Mouse (Mus musculus): ENCODE measurements around the gene Mob4. TPM values are rescaled to one million over a fixed set of nuclear protein-coding genes. Genes with fewer than 3 reads are reported as not detected.

Mob4 gene
- total and polyA plus RNA-seq, 3 experiments, result 11.1 to 32.0 (median 27.8) TPM

DNA sequence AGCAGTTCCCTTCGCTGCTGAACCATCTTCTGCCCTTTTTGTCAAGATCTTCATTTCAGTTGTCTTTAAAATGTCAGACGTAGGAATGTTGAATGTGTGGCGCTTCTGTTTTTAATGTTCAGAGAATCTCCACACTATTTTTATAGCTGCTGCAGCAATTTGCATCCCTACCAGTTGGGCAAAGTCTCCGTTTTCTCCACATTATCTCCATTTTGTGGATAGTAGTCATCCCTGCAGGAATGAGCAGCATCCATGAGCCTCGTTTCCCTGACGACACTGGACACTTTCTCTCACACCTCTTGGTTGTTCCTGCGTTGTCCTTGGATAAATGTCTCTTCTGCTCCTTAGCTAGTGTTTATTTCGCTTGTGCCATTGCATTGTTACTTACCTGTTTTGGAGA, 27.8 kb downstream of the Mob4 start:
- 92% methylated on average over 8 of the region's 8 CpGs for WGBS
- no peak overlapping the region for H3K9ac ChIP-seq (ENCODE audit: low read depth, low read length)
- H3K4me1 ChIP-seq (ENCODE audit: control insufficient read depth, insufficient read depth, low read length), result no peaks in the 10 kb centered on the region; the same call in 1 of the 2 replicates
- H3K36me3 ChIP-seq (ENCODE audit: control insufficient read depth, insufficient read depth, low read length), result no peaks in the 10 kb centered on the region
- H3K27ac ChIP-seq, result no peak overlapping the region
- no peaks in the 10 kb centered on the region for H3K79me2 ChIP-seq (replicated peaks; ENCODE audit: control insufficient read depth, insufficient read depth, low read length)
- no peak for TF ChIP-seq CTCF (IDR thresholded peaks at IDR 0.05)
- no peak for TF ChIP-seq EP300 (IDR thresholded peaks at IDR 0.05; ENCODE audit: insufficient read depth, low read depth, low read length)
- no peak for TF ChIP-seq POLR2A (IDR thresholded peaks at IDR 0.05; ENCODE audit: insufficient read depth, low read depth, low read length)
- no peak overlapping the region for H3K4me3 ChIP-seq
- intact Hi-C loops (cut with DNase I), result no loop called here
- H3K27me3 ChIP-seq (ENCODE audit: control insufficient read depth, insufficient read depth, low read length), result no peaks in the 10 kb centered on the region
- no peak for DNase-seq

GRCm38 (mm10) chr1:55160218-55160617, 29.2 kb downstream of the Mob4 start:
- TF ChIP-seq EP300 (IDR thresholded peaks at IDR 0.05; ENCODE audit: insufficient read depth, low read depth, low read length), result no peak
- no peak for TF ChIP-seq POLR2A (IDR thresholded peaks at IDR 0.05; ENCODE audit: insufficient read depth, low read depth, low read length)
- no peak for TF ChIP-seq CTCF (IDR thresholded peaks at IDR 0.05)
- Histone ChIP-seq H3K27me3 (ENCODE audit: control insufficient read depth, insufficient read depth, low read length) (no peaks in the 10 kb centered on the region), H3K36me3 (ENCODE audit: control insufficient read depth, insufficient read depth, low read length) (no peaks in the 10 kb centered on the region), H3K4me1 (ENCODE audit: control insufficient read depth, insufficient read depth, low read length) (no peaks in the 10 kb centered on the region; the same call in 1 of the 2 replicates), H3K27ac (no peak overlapping the region), H3K79me2 (replicated peaks; ENCODE audit: control insufficient read depth, insufficient read depth, low read length) (no peaks in the 10 kb centered on the region), H3K9ac (ENCODE audit: low read depth, low read length) (no peak overlapping the region), H3K4me3 (no peak overlapping the region)
- DNase-seq, result no peak
- 88% methylated on average over 3 of the region's 3 CpGs for WGBS
- intact Hi-C loops (cut with DNase I), result no loop called here

DNA sequence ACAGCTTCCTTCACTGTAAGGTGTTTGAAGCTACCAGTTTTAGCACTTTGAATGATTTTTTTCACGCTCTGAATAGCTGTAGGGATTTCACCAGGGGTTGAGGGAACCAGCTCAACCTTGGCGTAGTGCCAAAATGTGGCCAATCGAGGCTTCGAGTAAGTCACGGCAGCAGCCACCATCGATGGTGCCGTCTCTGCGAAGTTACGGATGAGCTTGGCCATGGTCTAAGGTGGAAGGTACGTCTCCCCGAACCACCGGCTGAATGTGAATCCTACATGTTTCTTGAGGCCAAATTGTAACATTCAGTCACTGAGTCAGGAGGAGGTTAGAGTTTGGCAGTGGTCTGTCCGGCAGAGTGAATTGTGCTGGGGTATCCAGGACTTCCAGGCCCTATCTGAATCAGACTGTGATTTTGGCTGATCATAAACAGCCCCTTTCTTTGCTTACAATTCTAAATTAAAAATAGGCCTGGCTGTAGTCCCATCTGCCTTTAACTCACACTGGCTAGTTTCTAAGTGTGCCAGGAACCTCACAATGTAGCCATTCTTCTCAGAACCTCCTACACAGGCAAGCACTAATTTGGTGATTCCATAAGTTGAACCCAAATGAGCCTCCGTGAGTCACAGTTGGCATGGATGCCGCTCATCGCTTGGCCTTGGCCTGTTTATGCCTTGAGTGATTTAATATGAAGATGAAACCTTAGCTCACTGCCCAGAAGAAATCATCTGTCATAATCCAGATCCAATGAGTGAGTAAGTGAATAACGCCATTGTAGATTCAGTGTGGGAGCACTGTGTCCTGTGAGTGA, 30.0 kb downstream of the Mob4 start:
- H3K79me2 ChIP-seq (replicated peaks; ENCODE audit: control insufficient read depth, insufficient read depth, low read length), result no peaks in the 10 kb centered on the region
- TF ChIP-seq POLR2A (IDR thresholded peaks at IDR 0.05; ENCODE audit: insufficient read depth, low read depth, low read length) (no peak), EP300 (IDR thresholded peaks at IDR 0.05; ENCODE audit: insufficient read depth, low read depth, low read length) (no peak), CTCF (IDR thresholded peaks at IDR 0.05) (no peak)
- 79% methylated on average over 17 of the region's 17 CpGs for WGBS
- H3K4me1 ChIP-seq (ENCODE audit: control insufficient read depth, insufficient read depth, low read length), result no peaks in the 10 kb centered on the region; the same call in 1 of the 2 replicates
- H3K9ac ChIP-seq (ENCODE audit: low read depth, low read length), result no peak overlapping the region
- H3K4me3 ChIP-seq, result no peak overlapping the region
- H3K27me3 ChIP-seq (ENCODE audit: control insufficient read depth, insufficient read depth, low read length), result no peaks in the 10 kb centered on the region
- intact Hi-C loops (cut with DNase I), result no loop called here
- no peak overlapping the region for H3K27ac ChIP-seq
- DNase-seq, result no peak
- H3K36me3 ChIP-seq (ENCODE audit: control insufficient read depth, insufficient read depth, low read length), result no peaks in the 10 kb centered on the region

- H3K27me3 ChIP-seq (ENCODE audit: control insufficient read depth, insufficient read depth, low read length), result no peaks in the 10 kb centered on the region
- H3K4me3 ChIP-seq, result no peak overlapping the region
- intact Hi-C loops (cut with DNase I), result no loop called here
- no peak overlapping the region for H3K27ac ChIP-seq
- H3K9ac ChIP-seq (ENCODE audit: low read depth, low read length), result no peak overlapping the region
- no peaks in the 10 kb centered on the region for H3K79me2 ChIP-seq (replicated peaks; ENCODE audit: control insufficient read depth, insufficient read depth, low read length)
- peak; percentile 61 for TF ChIP-seq CTCF (IDR thresholded peaks at IDR 0.05)
- TF ChIP-seq EP300 (IDR thresholded peaks at IDR 0.05; ENCODE audit: insufficient read depth, low read depth, low read length), result no peak
- TF ChIP-seq POLR2A (IDR thresholded peaks at IDR 0.05; ENCODE audit: insufficient read depth, low read depth, low read length), result no peak
- DNase-seq, result no peak
- H3K36me3 ChIP-seq (ENCODE audit: control insufficient read depth, insufficient read depth, low read length), result no peaks in the 10 kb centered on the region
- H3K4me1 ChIP-seq (ENCODE audit: control insufficient read depth, insufficient read depth, low read length), result no peaks in the 10 kb centered on the region; the same call in 1 of the 2 replicates
- WGBS, result 78% methylated on average over 7 of the region's 7 CpGs
Measured at GRCm38 (mm10) chr1:55161895-55162294, 30.9 kb downstream of the Mob4 start.

- TF ChIP-seq EP300 (IDR thresholded peaks at IDR 0.05; ENCODE audit: insufficient read depth, low read depth, low read length) (no peak), CTCF (IDR thresholded peaks at IDR 0.05) (no peak), POLR2A (IDR thresholded peaks at IDR 0.05; ENCODE audit: insufficient read depth, low read depth, low read length) (no peak)
- H3K36me3 ChIP-seq (ENCODE audit: control insufficient read depth, insufficient read depth, low read length), result no peaks in the 10 kb centered on the region
- no peaks in the 10 kb centered on the region for H3K27me3 ChIP-seq (ENCODE audit: control insufficient read depth, insufficient read depth, low read length)
- no peak for DNase-seq
- H3K4me1 ChIP-seq (ENCODE audit: control insufficient read depth, insufficient read depth, low read length), result no peaks in the 10 kb centered on the region; the same call in 1 of the 2 replicates
- 74% methylated on average over 5 of the region's 5 CpGs for WGBS
- H3K27ac ChIP-seq, result no peak overlapping the region
- H3K79me2 ChIP-seq (replicated peaks; ENCODE audit: control insufficient read depth, insufficient read depth, low read length), result no peaks in the 10 kb centered on the region
- H3K4me3 ChIP-seq, result no peak overlapping the region
- intact Hi-C loops (cut with DNase I), result no loop called here
- no peak overlapping the region for H3K9ac ChIP-seq (ENCODE audit: low read depth, low read length)
Measured at GRCm38 (mm10) chr1:55162781-55163180, 31.8 kb downstream of the Mob4 start.

- DNase-seq, result no peak
- Histone ChIP-seq H3K4me1 (ENCODE audit: control insufficient read depth, insufficient read depth, low read length) (no peaks in the 10 kb centered on the region; the same call in 1 of the 2 replicates), H3K9ac (ENCODE audit: low read depth, low read length) (no peak overlapping the region), H3K79me2 (replicated peaks; ENCODE audit: control insufficient read depth, insufficient read depth, low read length) (no peaks in the 10 kb centered on the region), H3K27ac (no peak overlapping the region), H3K27me3 (ENCODE audit: control insufficient read depth, insufficient read depth, low read length) (no peaks in the 10 kb centered on the region), H3K36me3 (ENCODE audit: control insufficient read depth, insufficient read depth, low read length) (no peaks in the 10 kb centered on the region), H3K4me3 (no peak overlapping the region)
- TF ChIP-seq CTCF (IDR thresholded peaks at IDR 0.05) (no peak), POLR2A (IDR thresholded peaks at IDR 0.05; ENCODE audit: insufficient read depth, low read depth, low read length) (no peak), EP300 (IDR thresholded peaks at IDR 0.05; ENCODE audit: insufficient read depth, low read depth, low read length) (no peak)
- intact Hi-C loops (cut with DNase I), result no loop called here
- 66% methylated on average over 5 of the region's 5 CpGs for WGBS
Measured at GRCm38 (mm10) chr1:55164005-55164404, 33.0 kb downstream of the Mob4 start.
